13 mouse cellular contexts compared by ENCODE assay signal in the genomic region with DNA sequence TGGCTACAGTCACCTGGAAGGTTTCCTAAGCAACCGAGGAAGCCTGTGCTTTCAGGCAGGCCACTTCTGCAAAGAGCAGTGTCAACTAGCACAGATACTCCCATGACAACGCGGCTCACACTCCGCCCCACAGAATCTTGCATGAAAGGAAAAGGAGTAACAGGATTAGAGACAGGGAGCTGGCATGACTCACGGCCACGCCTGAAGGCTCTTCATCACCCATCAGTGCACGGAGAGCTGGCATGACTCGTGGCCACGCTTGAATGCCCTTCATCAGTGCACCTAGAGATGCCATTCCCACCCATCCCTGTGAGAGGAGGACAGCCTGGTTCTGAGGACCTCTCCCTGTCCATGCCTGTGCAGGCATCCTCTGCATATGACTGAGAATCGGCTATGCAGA. TPM values are rescaled to one million over a fixed set of nuclear protein-coding genes. Genes with fewer than 3 reads are reported as not detected.
A peak's percentile ranks its signal among the peaks of the same experiment; 100 is the strongest.
DNase-seq lines count a peak whose midpoint lies in the region; ATAC-seq lines count a peak whose summit lies in the region.
"Had no signal": no experiment of that assay in that cellular context is flagged by ENCODE, and none has a peak within 500 bp of the region (broad histone marks: within the 10 kb centered on the region; RNA-seq: fewer than 3 reads in every experiment).

No protein-coding gene starts in this region.

- H3K4me3 ChIP-seq in intestine, embryonic 16.5 days (ENCODE audit: low read length): no peak overlapping the region
- H3K4me3 ChIP-seq: forebrain, embryonic 15.5 days; heart, embryonic 13.5 days; neural tube, embryonic 13.5 days had no signal

- DNase-seq in adrenal gland, adult (ENCODE audit: inconsistent age in 2 of 2, low spot score in 1 of 2): peak; percentile 62 to 80
- no peak for DNase-seq in adrenal gland, postnatal 4 days (ENCODE audit: low spot score in 2 of 2)
- DNase-seq in kidney, adult 11 months: peak; percentile 24
- DNase-seq in kidney, postnatal 25 days: no peak
- peak; percentile 56 for DNase-seq in 3134 (ENCODE audit: extremely low read depth, insufficient read length, low spot score)
- DNase-seq in frontal cortex, postnatal 14 days (ENCODE audit: low spot score in 2 of 2): peak; percentile 25 to 45
- DNase-seq in layer of hippocampus, adult 8-10 months (ENCODE audit: low spot score in 2 of 2): no peak
- DNase-seq: liver had no signal

- WGBS in intestine, embryonic 16.5 days: 68% methylated on average over 10 of the region's 10 CpGs

- H3K4me2 ChIP-seq in intestine, embryonic 16.5 days (ENCODE audit: low read depth, low read length): no peak overlapping the region
- H3K4me2 ChIP-seq: forebrain, embryonic 15.5 days; heart, embryonic 13.5 days; neural tube, embryonic 13.5 days had no signal

- H3K27ac ChIP-seq in intestine, embryonic 16.5 days (ENCODE audit: low read length): no peak overlapping the region
- H3K27ac ChIP-seq: forebrain, embryonic 15.5 days; heart, embryonic 13.5 days; neural tube, embryonic 13.5 days had no signal

- H3K36me3 ChIP-seq in intestine, embryonic 16.5 days (ENCODE audit: control insufficient read depth, insufficient read depth, low read length): no peaks in the 10 kb centered on the region
- H3K36me3 ChIP-seq: forebrain, embryonic 15.5 days; heart, embryonic 13.5 days; neural tube, embryonic 13.5 days had no signal

- H3K9me3 ChIP-seq in intestine, embryonic 16.5 days (ENCODE audit: control insufficient read depth, low read length): no peaks in the 10 kb centered on the region
- H3K9me3 ChIP-seq: forebrain, embryonic 15.5 days; heart, embryonic 13.5 days; neural tube, embryonic 13.5 days had no signal

- no peak for ATAC-seq in intestine, embryonic 16.5 days
- ATAC-seq: forebrain, embryonic 15.5 days; intestine, postnatal 0 days had no signal

- no peak overlapping the region for H3K9ac ChIP-seq in intestine, embryonic 16.5 days (ENCODE audit: low read depth, low read length)
- H3K9ac ChIP-seq: forebrain, embryonic 15.5 days; heart, embryonic 13.5 days; neural tube, embryonic 13.5 days had no signal

- no peaks in the 10 kb centered on the region for H3K4me1 ChIP-seq in intestine, embryonic 16.5 days (ENCODE audit: control insufficient read depth, insufficient read depth, low read length)
- H3K4me1 ChIP-seq: forebrain, embryonic 15.5 days had no signal

- no peaks in the 10 kb centered on the region for H3K27me3 ChIP-seq in intestine, embryonic 16.5 days (replicated peaks; ENCODE audit: control insufficient read depth, insufficient read depth, low read length)
- H3K27me3 ChIP-seq: forebrain, embryonic 15.5 days; heart, embryonic 13.5 days; neural tube, embryonic 13.5 days had no signal

RNA-seq across cellular contexts. Expression of gene Kif23, which starts 20.8 kb away (rescaled TPM):
- total RNA-seq in adrenal gland, postnatal 4 days (2021): 10 to 100 TPM; 45.0 to 52.8 TPM
- total RNA-seq in layer of hippocampus, adult 8-10 months (2022): 1 to 10 TPM in 3 of 4 experiments, under 1 TPM in 1; 0.91 to 2.7 (median 1.9) TPM
- polyA plus RNA-seq in intestine, embryonic 16.5 days (2015; fragmentation: Nextera tagmentation; extraction: Ambion mirVana): 80.7 and 82.8 TPM in 2 replicates

RNA-seq across cellular contexts. Expression of gene Rplp1, which starts 53.0 kb away (rescaled TPM):
- total RNA-seq in adrenal gland, postnatal 4 days (2021): 1,000 to 10,000 TPM; 2,291 to 2,466 TPM
- 1,000 to 10,000 TPM; 1,353 to 1,799 (median 1,659) TPM for total RNA-seq in layer of hippocampus, adult 8-10 months (2022)
- 1,285 and 1,371 TPM in 2 replicates for polyA plus RNA-seq in intestine, embryonic 16.5 days (2015; fragmentation: Nextera tagmentation; extraction: Ambion mirVana)

RNA-seq across cellular contexts. Expression of gene Paqr5, which starts 59.3 kb away (rescaled TPM):
- 1 to 10 TPM; 1.9 to 9.9 TPM for total RNA-seq in adrenal gland, postnatal 4 days (2021)
- 1 to 10 TPM; 3.7 to 6.2 (median 4.3) TPM for total RNA-seq in layer of hippocampus, adult 8-10 months (2022)
- 8.7 and 11.3 TPM in 2 replicates for polyA plus RNA-seq in intestine, embryonic 16.5 days (2015; fragmentation: Nextera tagmentation; extraction: Ambion mirVana)

Comparison
In these comparisons a context has a peak if more than half of its experiments do, and no peak if none do; other contexts are left out.
1. DNase-seq: peak in adrenal gland, adult (2 of 2), kidney, adult 11 months (single experiment), 3134 (single experiment) and frontal cortex, postnatal 14 days (2 of 2); none in adrenal gland, postnatal 4 days (0 of 2), kidney, postnatal 25 days (0 of 2) and layer of hippocampus, adult 8-10 months (0 of 2).
2. RNA of gene Kif23, which starts 20.8 kb away (total RNA-seq): 45.0 to 52.8 TPM in adrenal gland, postnatal 4 days; 0.91 to 2.7 TPM in layer of hippocampus, adult 8-10 months; every median in the first group is over 10 times any median in the second.